Mouse (Mus musculus): ENCODE measurements around the gene Gpr84.
A peak's percentile ranks its signal among the peaks of the same experiment; 100 is the strongest.

Gene Gpr84

GRCm38 (mm10) chr15:103335488-103336235, 25.2 kb upstream of the Gpr84 start:
- DNase-seq = no peak

GRCm38 (mm10) chr15:103335040-103335439, 24.6 kb upstream of the Gpr84 start:
- DNase-seq = no peak

- no peak for DNase-seq
These were observed 23.8 kb upstream of the Gpr84 start for GRCm38 (mm10) chr15:103334194-103334593.

GRCm38 (mm10) chr15:103333738-103334137, 23.3 kb upstream of the Gpr84 start:
- no peak for DNase-seq

- no peak for DNase-seq
These were observed 22.7 kb upstream of the Gpr84 start for GRCm38 (mm10) chr15:103333081-103333615.

GRCm38 (mm10) chr15:103323455-103324247, 13.2 kb upstream of the Gpr84 start:
- peak; percentile 90 for DNase-seq

GRCm38 (mm10) chr15:103323070-103323454, 12.7 kb upstream of the Gpr84 start:
- DNase-seq = peak; percentile 66

- no peak for DNase-seq
These were observed 12.0 kb upstream of the Gpr84 start for GRCm38 (mm10) chr15:103322396-103322795.

GRCm38 (mm10) chr15:103321076-103321475, 10.7 kb upstream of the Gpr84 start:
- DNase-seq = peak; percentile 63

GRCm38 (mm10) chr15:103318201-103318816, 7.9 kb upstream of the Gpr84 start:
- no peak for DNase-seq

- DNase-seq = no peak
These were observed 7.3 kb upstream of the Gpr84 start for GRCm38 (mm10) chr15:103317731-103318130.

GRCm38 (mm10) chr15:103317120-103317519, 6.7 kb upstream of the Gpr84 start:
- no peak for DNase-seq

- DNase-seq = no peak
These were observed 5.8 kb upstream of the Gpr84 start for GRCm38 (mm10) chr15:103315979-103316776.

- DNase-seq = peak; percentile 54
These were observed 4.6 kb upstream of the Gpr84 start for GRCm38 (mm10) chr15:103315011-103315502.

- no peak for DNase-seq
These were observed 3.8 kb upstream of the Gpr84 start for GRCm38 (mm10) chr15:103314181-103314580.

GRCm38 (mm10) chr15:103313495-103314095, 3.2 kb upstream of the Gpr84 start:
- peak; percentile 62 for DNase-seq

GRCm38 (mm10) chr15:103308876-103309580, 1.4 kb downstream of the Gpr84 start:
- DNase-seq = no peak

- peak; percentile 71 for DNase-seq
These were observed 2.1 kb downstream of the Gpr84 start for GRCm38 (mm10) chr15:103308056-103308875.

GRCm38 (mm10) chr15:103307125-103307524, 3.3 kb downstream of the Gpr84 start:
- peak; percentile 94 for DNase-seq
